Mouse (Mus musculus): ENCODE results near the gene Kcnh7. TPM values are rescaled to one million over a fixed set of nuclear protein-coding genes. Genes with fewer than 3 reads are reported as not detected.

Kcnh7 gene
- polyA plus RNA-seq, 1 experiment from 2014 or later = 2.4 TPM

DNA sequence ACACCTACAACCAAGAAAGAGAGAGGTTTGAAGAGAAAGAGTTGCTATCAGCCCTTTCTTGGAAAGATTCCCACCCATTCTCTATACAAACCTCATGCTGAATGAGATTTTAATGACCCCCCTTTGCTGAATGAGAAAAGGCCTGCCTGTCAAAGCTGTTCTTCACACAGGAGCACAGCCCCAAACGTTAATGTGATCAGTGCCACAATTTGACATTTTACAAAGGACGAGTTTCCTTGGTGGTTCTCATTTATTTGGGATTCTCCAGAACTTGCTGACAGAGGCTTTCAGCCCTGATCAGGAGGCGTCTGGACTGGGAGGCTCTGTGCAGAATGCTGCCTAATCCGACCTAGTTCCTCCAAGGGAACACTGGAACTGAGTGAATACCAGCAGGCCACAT lies 92.3 kb downstream of the Kcnh7 start:
- no peak for ATAC-seq (ENCODE audit: insufficient number of reproducible peaks, low FRiP score, low TSS enrichment, low read depth)
- Histone ChIP-seq H3K27ac (no peak overlapping the region), H3K36me3 (no peaks in the 10 kb centered on the region), H3K4me3 (no peak overlapping the region), H3K27me3 (no peaks in the 10 kb centered on the region), H3K4me1 (no peaks in the 10 kb centered on the region), H3K4me2 (no peak overlapping the region), H3K9ac (no peak overlapping the region), H3K9me3 (no peaks in the 10 kb centered on the region)
- 59% methylated on average over 4 of the region's 4 CpGs for WGBS

GRCm38 (mm10) chr2:63090447-63090846 lies 93.6 kb downstream of the Kcnh7 start:
- no peaks in the 10 kb centered on the region for H3K36me3 ChIP-seq
- WGBS = 80% methylated on average over 2 of the region's 2 CpGs
- no peak overlapping the region for H3K4me3 ChIP-seq
- H3K27ac ChIP-seq = no peak overlapping the region
- no peaks in the 10 kb centered on the region for H3K9me3 ChIP-seq
- ATAC-seq (ENCODE audit: insufficient number of reproducible peaks, low FRiP score, low TSS enrichment, low read depth) = no peak
- H3K9ac ChIP-seq = no peak overlapping the region
- H3K4me1 ChIP-seq = no peaks in the 10 kb centered on the region
- no peak overlapping the region for H3K4me2 ChIP-seq
- H3K27me3 ChIP-seq = no peaks in the 10 kb centered on the region

- Histone ChIP-seq H3K4me1 (no peaks in the 10 kb centered on the region), H3K27ac (no peak overlapping the region), H3K9me3 (no peaks in the 10 kb centered on the region), H3K27me3 (no peaks in the 10 kb centered on the region), H3K4me2 (no peak overlapping the region), H3K36me3 (no peaks in the 10 kb centered on the region), H3K4me3 (no peak overlapping the region), H3K9ac (no peak overlapping the region)
- WGBS = 37% methylated on average over 2 of the region's 2 CpGs
- no peak for ATAC-seq (ENCODE audit: insufficient number of reproducible peaks, low FRiP score, low TSS enrichment, low read depth)
Observed at GRCm38 (mm10) chr2:63058386-63058785, 125.7 kb downstream of the Kcnh7 start.

DNA sequence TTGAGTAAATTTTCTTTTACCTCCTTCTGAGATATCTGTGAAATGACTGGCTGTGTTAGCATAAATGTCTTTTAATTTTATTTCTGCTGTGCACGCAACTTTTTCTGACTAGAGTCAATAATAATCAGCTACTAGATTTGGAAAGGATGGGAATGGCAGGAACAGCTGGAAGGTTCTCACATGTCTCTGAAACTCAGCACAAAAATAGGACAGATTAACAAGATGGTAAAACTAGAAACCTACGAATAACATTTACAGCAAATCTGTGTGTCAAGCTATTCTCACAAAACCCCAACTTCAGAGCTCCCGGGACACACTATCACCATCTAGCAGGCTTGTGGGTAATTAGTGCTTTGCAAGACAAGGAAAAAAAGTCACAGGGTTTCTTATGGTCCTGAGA lies 134.2 kb downstream of the Kcnh7 start:
- Histone ChIP-seq H3K36me3 (no peaks in the 10 kb centered on the region), H3K9me3 (no peaks in the 10 kb centered on the region), H3K27ac (no peak overlapping the region), H3K9ac (no peak overlapping the region), H3K4me2 (no peak overlapping the region), H3K27me3 (no peaks in the 10 kb centered on the region), H3K4me3 (no peak overlapping the region), H3K4me1 (no peaks in the 10 kb centered on the region)
- ATAC-seq (ENCODE audit: insufficient number of reproducible peaks, low FRiP score, low TSS enrichment, low read depth) = no peak
- 57% methylated on average over 3 of the region's 3 CpGs for WGBS

DNA sequence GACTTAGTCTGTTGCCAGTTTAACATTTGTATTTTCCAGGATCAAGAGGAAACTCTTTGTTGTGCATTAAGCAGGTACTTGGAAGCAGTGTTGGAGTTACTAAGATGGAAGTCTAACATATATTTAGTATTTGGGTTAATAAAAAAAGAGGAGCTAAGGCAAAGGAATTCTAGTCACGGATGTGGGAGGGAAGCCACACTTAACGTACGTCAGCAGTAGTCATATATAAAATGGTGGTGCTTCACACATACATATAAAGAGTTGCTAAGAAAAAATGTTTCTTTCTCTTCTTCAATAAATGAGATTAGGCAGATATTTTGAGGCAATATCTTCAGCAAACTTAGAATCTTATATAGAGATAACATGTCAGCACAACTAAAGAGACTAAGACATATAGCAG lies 144.4 kb downstream of the Kcnh7 start:
- H3K27me3 ChIP-seq = no peaks in the 10 kb centered on the region
- H3K27ac ChIP-seq = no peak overlapping the region
- H3K4me2 ChIP-seq = no peak overlapping the region
- no peak overlapping the region for H3K9ac ChIP-seq
- no peak overlapping the region for H3K4me3 ChIP-seq
- H3K4me1 ChIP-seq = no peaks in the 10 kb centered on the region
- no peaks in the 10 kb centered on the region for H3K36me3 ChIP-seq
- no peak for ATAC-seq (ENCODE audit: insufficient number of reproducible peaks, low FRiP score, low TSS enrichment, low read depth)
- H3K9me3 ChIP-seq = no peaks in the 10 kb centered on the region
- WGBS = 86% methylated on average over 3 of the region's 3 CpGs

DNA sequence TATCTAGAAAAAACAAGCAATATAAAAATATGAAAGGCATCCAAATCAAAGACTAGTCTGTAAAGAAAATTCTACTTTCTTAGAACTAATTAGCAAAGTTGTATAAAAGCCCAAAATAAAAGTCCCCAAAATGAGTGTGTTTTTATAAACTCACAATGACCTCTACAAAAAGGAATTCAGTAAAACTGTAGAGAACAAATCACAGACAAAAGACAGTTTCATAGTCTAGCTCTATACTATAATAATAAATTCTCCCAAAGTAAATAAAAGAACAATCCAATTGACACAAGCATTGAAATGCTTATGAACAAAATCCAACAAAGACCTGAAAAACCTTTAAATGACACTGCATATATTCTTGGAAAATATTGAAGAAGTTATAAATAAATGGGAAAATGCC lies 169.2 kb downstream of the Kcnh7 start:
- no peaks in the 10 kb centered on the region for H3K36me3 ChIP-seq
- no peaks in the 10 kb centered on the region for H3K27me3 ChIP-seq
- no peak overlapping the region for H3K9ac ChIP-seq
- H3K4me1 ChIP-seq = no peaks in the 10 kb centered on the region
- no peak for ATAC-seq (ENCODE audit: insufficient number of reproducible peaks, low FRiP score, low TSS enrichment, low read depth)
- no peak overlapping the region for H3K27ac ChIP-seq
- no peak overlapping the region for H3K4me2 ChIP-seq
- no peaks in the 10 kb centered on the region for H3K9me3 ChIP-seq
- H3K4me3 ChIP-seq = no peak overlapping the region

DNA sequence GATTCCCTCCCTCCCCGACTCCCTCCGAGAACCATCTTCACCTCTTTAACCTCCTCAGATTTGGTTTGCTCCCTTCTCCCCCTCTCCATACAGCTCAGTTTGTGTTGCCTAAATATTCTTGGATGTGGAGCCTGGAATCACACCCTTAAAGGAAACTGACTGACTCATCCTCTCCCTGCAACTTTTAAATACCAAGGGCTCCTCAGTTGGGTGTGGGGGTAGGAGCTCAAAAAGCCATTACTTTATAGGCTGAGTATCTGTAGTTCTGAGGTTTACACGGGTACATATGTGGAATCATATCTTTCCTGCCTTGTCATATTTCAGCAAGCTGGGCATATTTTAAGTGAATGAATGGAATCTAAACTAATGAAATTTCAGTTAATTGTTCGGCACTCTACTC lies 174.9 kb downstream of the Kcnh7 start:
- Histone ChIP-seq H3K4me2 (no peak overlapping the region), H3K27me3 (no peaks in the 10 kb centered on the region), H3K9me3 (no peaks in the 10 kb centered on the region), H3K4me1 (no peaks in the 10 kb centered on the region), H3K4me3 (no peak overlapping the region), H3K27ac (no peak overlapping the region), H3K36me3 (no peaks in the 10 kb centered on the region), H3K9ac (no peak overlapping the region)
- WGBS = 86% methylated on average over 4 of the region's 4 CpGs
- no peak for ATAC-seq (ENCODE audit: insufficient number of reproducible peaks, low FRiP score, low TSS enrichment, low read depth)

GRCm38 (mm10) chr2:63002784-63003183 lies 181.3 kb downstream of the Kcnh7 start:
- H3K4me1 ChIP-seq = no peaks in the 10 kb centered on the region
- WGBS = 90% methylated on average over 1 of the region's 1 CpGs

DNA sequence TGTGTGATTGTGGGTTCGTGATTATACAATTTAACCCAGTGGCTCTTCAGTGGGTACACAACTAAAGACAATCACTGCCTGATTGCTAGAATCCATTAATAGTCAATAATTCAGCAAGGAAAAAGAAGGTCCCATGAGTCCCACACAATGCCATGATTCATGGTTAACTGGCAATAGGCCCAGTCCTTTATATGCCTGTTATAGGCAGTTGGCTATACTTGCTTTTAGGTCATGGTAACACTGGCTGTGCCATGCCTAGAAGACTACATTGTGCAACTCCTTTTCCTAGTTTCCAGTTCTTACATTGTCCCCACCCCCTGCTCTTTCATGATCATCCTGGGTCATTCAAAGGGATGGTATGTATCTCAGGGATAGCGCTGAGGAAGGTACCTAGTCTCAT lies 186.4 kb downstream of the Kcnh7 start:
- Histone ChIP-seq H3K27ac (no peak overlapping the region), H3K27me3 (no peaks in the 10 kb centered on the region), H3K4me3 (no peak overlapping the region), H3K9ac (no peak overlapping the region), H3K4me2 (no peak overlapping the region), H3K4me1 (no peaks in the 10 kb centered on the region), H3K36me3 (no peaks in the 10 kb centered on the region), H3K9me3 (no peaks in the 10 kb centered on the region)
- WGBS = 85% methylated on average over 2 of the region's 2 CpGs
- ATAC-seq (ENCODE audit: insufficient number of reproducible peaks, low FRiP score, low TSS enrichment, low read depth) = no peak

More at GRCm38 (mm10) chr2:63002784-63003183, 181.3 kb downstream of the Kcnh7 start:
- Histone ChIP-seq H3K27ac (no peak overlapping the region), H3K36me3 (no peaks in the 10 kb centered on the region), H3K9me3 (no peaks in the 10 kb centered on the region), H3K9ac (no peak overlapping the region), H3K27me3 (no peaks in the 10 kb centered on the region), H3K4me2 (no peak overlapping the region), H3K4me3 (no peak overlapping the region)
- no peak for ATAC-seq (ENCODE audit: insufficient number of reproducible peaks, low FRiP score, low TSS enrichment, low read depth)

DNA sequence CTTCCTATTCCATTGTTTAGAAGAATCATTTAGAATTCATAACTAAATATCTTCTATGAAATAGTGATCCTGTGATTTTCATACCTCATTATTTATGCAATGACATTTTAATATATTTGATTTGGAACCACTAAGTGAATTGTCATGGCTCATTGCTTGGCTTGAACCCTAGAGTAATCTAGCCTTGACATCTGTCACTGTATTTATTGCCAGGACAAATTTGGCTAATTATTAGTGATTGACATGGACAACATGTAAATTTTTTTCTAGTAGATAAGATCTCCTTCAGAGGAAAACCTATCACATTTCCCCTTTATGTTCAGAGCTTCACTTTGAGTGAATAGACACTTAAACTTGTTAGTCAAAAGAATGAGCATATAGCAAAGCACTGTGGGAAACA lies 195.5 kb downstream of the Kcnh7 start:
- no peaks in the 10 kb centered on the region for H3K36me3 ChIP-seq
- H3K4me2 ChIP-seq = no peak overlapping the region
- no peaks in the 10 kb centered on the region for H3K9me3 ChIP-seq
- no peak overlapping the region for H3K9ac ChIP-seq
- H3K27ac ChIP-seq = no peak overlapping the region
- no peaks in the 10 kb centered on the region for H3K27me3 ChIP-seq
- H3K4me3 ChIP-seq = no peak overlapping the region
- H3K4me1 ChIP-seq = no peaks in the 10 kb centered on the region
- no peak for ATAC-seq (ENCODE audit: insufficient number of reproducible peaks, low FRiP score, low TSS enrichment, low read depth)

- Histone ChIP-seq H3K36me3 (no peaks in the 10 kb centered on the region), H3K27me3 (no peaks in the 10 kb centered on the region), H3K27ac (no peak overlapping the region), H3K9me3 (no peaks in the 10 kb centered on the region), H3K4me2 (no peak overlapping the region), H3K9ac (no peak overlapping the region), H3K4me1 (no peaks in the 10 kb centered on the region), H3K4me3 (no peak overlapping the region)
- ATAC-seq (ENCODE audit: insufficient number of reproducible peaks, low FRiP score, low TSS enrichment, low read depth) = no peak
- WGBS = 66% methylated on average over 2 of the region's 2 CpGs
Observed at GRCm38 (mm10) chr2:62983936-62984335, 200.2 kb downstream of the Kcnh7 start.

DNA sequence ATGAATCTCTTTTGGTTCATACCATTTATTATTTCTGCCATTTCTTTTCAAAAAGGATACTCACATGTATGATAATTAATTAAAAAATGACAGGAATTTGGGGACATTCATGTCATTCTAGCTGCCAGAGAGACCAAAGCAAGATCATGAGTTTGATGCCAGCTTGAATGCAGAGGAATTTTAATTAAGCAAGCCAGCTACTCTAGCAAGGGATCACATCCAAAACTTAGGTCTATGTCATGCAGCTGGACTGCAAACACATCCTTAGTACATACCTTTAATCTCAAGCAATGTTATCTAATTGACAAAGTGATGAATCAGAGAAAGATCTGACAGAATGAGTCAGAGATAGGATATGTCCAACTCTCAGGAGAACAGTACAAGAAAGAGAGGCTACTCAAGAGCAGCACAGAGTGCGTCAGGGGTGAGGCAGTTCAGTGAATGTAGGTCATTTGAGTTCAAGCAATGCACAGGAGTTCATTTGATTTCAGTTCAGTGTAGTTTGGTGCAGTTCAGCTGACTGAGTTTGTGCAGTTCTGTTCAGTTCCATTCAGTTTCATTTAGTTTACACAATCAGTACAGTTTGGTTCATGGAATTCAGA lies 248.7 kb downstream of the Kcnh7 start:
- 83% methylated on average over 1 of the region's 1 CpGs for WGBS
- ATAC-seq (ENCODE audit: insufficient number of reproducible peaks, low FRiP score, low TSS enrichment, low read depth) = no peak
- no peaks in the 10 kb centered on the region for H3K36me3 ChIP-seq
- no peak overlapping the region for H3K27ac ChIP-seq
- no peaks in the 10 kb centered on the region for H3K4me1 ChIP-seq
- H3K27me3 ChIP-seq = no peaks in the 10 kb centered on the region
- H3K9ac ChIP-seq = no peak overlapping the region
- no peaks in the 10 kb centered on the region for H3K9me3 ChIP-seq
- no peak overlapping the region for H3K4me2 ChIP-seq
- H3K4me3 ChIP-seq = no peak overlapping the region

DNA sequence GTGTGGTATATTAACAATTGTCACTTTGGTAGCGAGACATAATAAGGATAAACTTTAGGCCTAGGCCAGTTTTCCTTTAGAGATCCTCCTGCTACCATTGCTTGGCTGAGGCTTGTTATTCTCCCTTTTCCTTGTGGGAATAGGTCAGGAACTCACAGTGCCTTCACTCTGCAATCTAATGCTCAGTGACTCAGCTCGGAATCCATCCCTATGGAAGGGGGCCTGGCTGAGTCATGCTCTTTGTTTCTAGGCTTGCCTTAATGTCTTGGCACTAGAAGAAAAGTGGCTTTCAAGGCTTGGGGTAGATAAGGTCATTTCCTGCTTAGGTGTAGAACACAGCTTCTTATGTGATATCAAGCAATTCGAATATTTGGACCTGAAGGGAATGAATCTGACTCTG lies 255.6 kb downstream of the Kcnh7 start:
- H3K27ac ChIP-seq = no peak overlapping the region
- no peak for ATAC-seq (ENCODE audit: insufficient number of reproducible peaks, low FRiP score, low TSS enrichment, low read depth)
- 73% methylated on average over 3 of the region's 3 CpGs for WGBS
- H3K27me3 ChIP-seq = no peaks in the 10 kb centered on the region
- no peak overlapping the region for H3K4me3 ChIP-seq
- no peak overlapping the region for H3K4me2 ChIP-seq
- no peaks in the 10 kb centered on the region for H3K4me1 ChIP-seq
- H3K9ac ChIP-seq = no peak overlapping the region
- H3K36me3 ChIP-seq = no peaks in the 10 kb centered on the region
- no peaks in the 10 kb centered on the region for H3K9me3 ChIP-seq
